Mouse (Mus musculus) cerebellum, postnatal 14 days (tissue): ENCODE results near the gene Mobp.

ENCODE experiments used
- DNase-seq, 2 experiments: peaks; one replicate each; pipeline ENCODE4 v3.0.0; 2021; ENCODE audit warnings: mixed read lengths in 2 of 2

The Mobp gene

GRCm38 (mm10) chr9:120135454-120135853, 14.1 kb upstream of the Mobp start:
- DNase-seq: no peak

GRCm38 (mm10) chr9:120140652-120141051, 8.9 kb upstream of the Mobp start:
- DNase-seq: peak; percentile 90 to 93

- DNase-seq: no peak
Measured at GRCm38 (mm10) chr9:120144474-120144873, 5.0 kb upstream of the Mobp start.

- DNase-seq: no peak
Measured at GRCm38 (mm10) chr9:120151152-120151551, 1.6 kb downstream of the Mobp start.

GRCm38 (mm10) chr9:120151906-120152399, 2.4 kb downstream of the Mobp start:
- DNase-seq: no peak

GRCm38 (mm10) chr9:120158047-120158446, 8.5 kb downstream of the Mobp start:
- no peak for DNase-seq

- DNase-seq: no peak
Measured at GRCm38 (mm10) chr9:120163862-120164261, 14.4 kb downstream of the Mobp start.

- peak; percentile 55 to 59 for DNase-seq
Measured at GRCm38 (mm10) chr9:120167826-120168225, 18.3 kb downstream of the Mobp start.

GRCm38 (mm10) chr9:120171295-120171694, 21.8 kb downstream of the Mobp start:
- DNase-seq: peak; percentile 73 to 84

GRCm38 (mm10) chr9:120174436-120175137, 25.1 kb downstream of the Mobp start:
- no peak for DNase-seq

GRCm38 (mm10) chr9:120178813-120179212, 29.3 kb downstream of the Mobp start:
- no peak for DNase-seq

- peak; percentile 64 to 80 for DNase-seq
Measured at GRCm38 (mm10) chr9:120184499-120184898, 35.0 kb downstream of the Mobp start.

GRCm38 (mm10) chr9:120186856-120187255, 37.3 kb downstream of the Mobp start:
- DNase-seq: no peak

GRCm38 (mm10) chr9:120190891-120191290, 41.4 kb downstream of the Mobp start:
- DNase-seq: no peak

GRCm38 (mm10) chr9:120191362-120192098, 42.0 kb downstream of the Mobp start:
- peak; percentile 96 to 99 for DNase-seq

GRCm38 (mm10) chr9:120192742-120193141, 43.2 kb downstream of the Mobp start:
- DNase-seq: no peak

- no peak for DNase-seq
Measured at GRCm38 (mm10) chr9:120200873-120201272, 51.4 kb downstream of the Mobp start.

- peak in 1 of 2 experiments; percentile 7 for DNase-seq
Measured at GRCm38 (mm10) chr9:120201743-120202142, 52.2 kb downstream of the Mobp start.

GRCm38 (mm10) chr9:120202683-120203082, 53.2 kb downstream of the Mobp start:
- peak; percentile 54 to 61 for DNase-seq

- no peak for DNase-seq
Measured at GRCm38 (mm10) chr9:120203936-120204335, 54.4 kb downstream of the Mobp start.

- no peak for DNase-seq
Measured at GRCm38 (mm10) chr9:120206897-120207296, 57.4 kb downstream of the Mobp start.

GRCm38 (mm10) chr9:120210068-120210467, 60.6 kb downstream of the Mobp start:
- DNase-seq: peak; percentile 41 to 72

GRCm38 (mm10) chr9:120210865-120211264, 61.4 kb downstream of the Mobp start:
- no peak for DNase-seq

- no peak for DNase-seq
Measured at GRCm38 (mm10) chr9:120212936-120213335, 63.4 kb downstream of the Mobp start.
